Mouse (Mus musculus) liver, embryonic 14.5 days (tissue): Measurements from ENCODE around the gene Rbm4. TPM values are rescaled to one million over a fixed set of nuclear protein-coding genes. Genes with fewer than 3 reads are reported as not detected.

ENCODE experiments used
- ATAC-seq: fragments of 200-750 bp; cut with Nextera tagmentation; 2 replicates; pipeline ENCODE4 v1.8.0; 2017; ENCODE audit warnings: moderate number of reproducible peaks, mild to moderate bottlenecking, moderate library complexity; ENCODE audit not compliant: insufficient read depth
- DNase-seq, 3 experiments: peaks; one replicate each; pipeline ENCODE4 v3.0.0-alpha.2; 2012 to 2013; ENCODE audit warnings: low read depth in 3 of 3, low spot score in 3 of 3
- H3K27ac ChIP-seq: fragments of 300-500 bp; sonication (generic); 2 replicates; pipeline ENCODE4 v1.5.1; 2014; ENCODE audit warnings: moderate library complexity, mild to moderate bottlenecking, control low read depth, inconsistent platforms
- H3K27me3 ChIP-seq: fragments of 300-500 bp; sonication (generic); 2 replicates; pipeline ENCODE4 v1.6.1; 2014; ENCODE audit warnings: mild to moderate bottlenecking, low read length, moderate library complexity; ENCODE audit not compliant: control insufficient read depth, insufficient read depth
- H3K36me3 ChIP-seq: fragments of 300-500 bp; sonication (generic); replicated peaks from 2 replicates; pipeline ENCODE4 v1.6.1; 2014; ENCODE audit warnings: low read depth; ENCODE audit not compliant: control insufficient read depth, insufficient read depth
- H3K4me1 ChIP-seq, 2 experiments: fragments of 200-500 bp in 1 of 2; fragments of 300-500 bp in 1 of 2; sonication (generic) in 1 of 2; replicated peaks; 2 replicates each; pipeline ENCODE4 v1.6.1; 2012 to 2014; ENCODE audit warnings: antibody characterized with exemption in 1 of 2, inconsistent platforms in 1 of 2, low read length in 1 of 2; ENCODE audit not compliant: control insufficient read depth in 2 of 2, insufficient read depth in 2 of 2
- H3K4me2 ChIP-seq: fragments of 300-500 bp; sonication (generic); 2 replicates; pipeline ENCODE4 v1.6.1; 2014; ENCODE audit warnings: low read depth, mild to moderate bottlenecking, control low read depth, moderate library complexity
- H3K4me3 ChIP-seq, 2 experiments: fragments of 200-500 bp in 1 of 2; fragments of 300-500 bp in 1 of 2; sonication (generic) in 1 of 2; 2 replicates each; pipeline ENCODE4 v1.5.1; 2012 to 2014; ENCODE audit warnings: low read depth in 2 of 2, low read length in 2 of 2, mild to moderate bottlenecking in 2 of 2, control low read depth in 1 of 2, inconsistent platforms in 1 of 2, moderate library complexity in 1 of 2; ENCODE audit not compliant: insufficient read depth in 1 of 2
- H3K9ac ChIP-seq: fragments of 300-500 bp; sonication (generic); replicated peaks from 2 replicates; pipeline ENCODE4 v1.6.1; 2014; ENCODE audit warnings: mild to moderate bottlenecking, control low read depth, moderate library complexity
- H3K9me3 ChIP-seq: fragments of 300-500 bp; sonication (generic); 2 replicates; pipeline ENCODE4 v1.6.1; 2016; ENCODE audit warnings: low read length, mixed read lengths; ENCODE audit not compliant: control insufficient read depth
- CTCF ChIP-seq: IDR thresholded peaks from 2 replicates; pipeline ENCODE4 v1.5.1; 2016; ENCODE audit warnings: antibody characterized with exemption, low read depth, control low read depth
- EP300 ChIP-seq: IDR thresholded peaks from 2 replicates; pipeline ENCODE4 v1.6.1; 2016; ENCODE audit warnings: antibody characterized with exemption, low read depth
- WGBS: fragments of 180-500 bp; shearing (Covaris S2); extraction: QIAGEN DNeasy Blood & Tissue Kit; methylation state at CpG from one replicate; pipeline ENCODE4 v1.1.7; 2014; ENCODE audit not compliant: insufficient replicate concordance; 5-methylcytosine and 5-hydroxymethylcytosine counted together
- polyA plus RNA-seq, 2 experiments: library from polyadenylated mRNA; depleted of rRNA in 1 of 2; stranded (reverse) in 1 of 2; unstranded in 1 of 2; fragments of >200 nt; fragmentation: Nextera tagmentation in 1 of 2; extraction: Ambion mirVana in 1 of 2; gene quantifications; 2 replicates each; pipeline versions ENCODE4 v1.2.1 to v1.2.3; 2012 to 2014

Rbm4 gene
- polyA plus RNA-seq, 2 experiments = 22.1 to 27.9 TPM

GRCm38 (mm10) chr19:4737866-4738265, 55.8 kb downstream of the Rbm4 start:
- Histone ChIP-seq H3K4me1 (no peaks in the 10 kb centered on the region), H3K36me3 (no peaks in the 10 kb centered on the region), H3K27me3 (no peaks in the 10 kb centered on the region), H3K4me2 (no peak overlapping the region), H3K9me3 (no peaks in the 10 kb centered on the region), H3K27ac (no peak overlapping the region), H3K9ac (no peak overlapping the region), H3K4me3 (no peak overlapping the region)
- TF ChIP-seq EP300 (no peak), CTCF (no peak)
- DNase-seq (no peak), ATAC-seq (no peak)
- WGBS = 62% methylated on average over 13 of the region's 13 CpGs

Other genes starting within 250 kb of the Rbm4 start
- gene Lrfn4, start 178.2 kb downstream of the Rbm4 start, polyA plus RNA-seq (2012; rRNA removed) = 2.1 and 2.6 TPM in 2 replicates
- gene Lrfn4, start 178.2 kb downstream of the Rbm4 start, polyA plus RNA-seq (2014; fragmentation: Nextera tagmentation; extraction: Ambion mirVana) = 0.42 and 0.64 TPM in 2 replicates
- 20.0 and 26.7 TPM in 2 replicates for gene Rce1, start 168.3 kb downstream of the Rbm4 start, polyA plus RNA-seq (2012; rRNA removed)
- gene Rce1, start 168.3 kb downstream of the Rbm4 start, polyA plus RNA-seq (2014; fragmentation: Nextera tagmentation; extraction: Ambion mirVana) = 23.6 and 25.2 TPM in 2 replicates
- gene Gm960, start 95.2 kb downstream of the Rbm4 start, polyA plus RNA-seq (2012; rRNA removed) = 0.01 and 0.20 TPM in 2 replicates
- 0.75 TPM in 1 of 2 replicates, not detected in the other for gene Gm960, start 95.2 kb downstream of the Rbm4 start, polyA plus RNA-seq (2014; fragmentation: Nextera tagmentation; extraction: Ambion mirVana)
- gene Sptbn2, start 82.7 kb downstream of the Rbm4 start, polyA plus RNA-seq (2012; rRNA removed) = 0.04 and 0.08 TPM in 2 replicates
- gene Sptbn2, start 82.7 kb downstream of the Rbm4 start, polyA plus RNA-seq (2014; fragmentation: Nextera tagmentation; extraction: Ambion mirVana) = 0.03 and 0.15 TPM in 2 replicates
- 3.3 and 3.4 TPM in 2 replicates for gene Rbm4b, start 37.4 kb downstream of the Rbm4 start, polyA plus RNA-seq (2012; rRNA removed)
- gene Rbm4b, start 37.4 kb downstream of the Rbm4 start, polyA plus RNA-seq (2014; fragmentation: Nextera tagmentation; extraction: Ambion mirVana) = 8.4 and 9.5 TPM in 2 replicates
- 10.7 and 15.1 TPM in 2 replicates for gene Gm21992, start 17.7 kb upstream of the Rbm4 start, polyA plus RNA-seq (2012; rRNA removed)
- gene Gm21992, start 17.7 kb upstream of the Rbm4 start, polyA plus RNA-seq (2014; fragmentation: Nextera tagmentation; extraction: Ambion mirVana) = 8.6 and 9.5 TPM in 2 replicates
- gene Rbm14, start 17.7 kb upstream of the Rbm4 start, polyA plus RNA-seq (2012; rRNA removed) = 23.9 and 27.1 TPM in 2 replicates
- 30.3 and 35.7 TPM in 2 replicates for gene Rbm14, start 17.7 kb upstream of the Rbm4 start, polyA plus RNA-seq (2014; fragmentation: Nextera tagmentation; extraction: Ambion mirVana)
- gene Ccs, start 45.4 kb upstream of the Rbm4 start, polyA plus RNA-seq (2012; rRNA removed) = 24.0 and 38.1 TPM in 2 replicates
- gene Ccs, start 45.4 kb upstream of the Rbm4 start, polyA plus RNA-seq (2014; fragmentation: Nextera tagmentation; extraction: Ambion mirVana) = 35.4 and 41.2 TPM in 2 replicates
- 0.01 and 0.02 TPM in 2 replicates for gene Ccdc87, start 45.5 kb upstream of the Rbm4 start, polyA plus RNA-seq (2012; rRNA removed)
- gene Ccdc87, start 45.5 kb upstream of the Rbm4 start, polyA plus RNA-seq (2014; fragmentation: Nextera tagmentation; extraction: Ambion mirVana) = not detected in 2 replicates
- gene Ctsf, start 61.2 kb upstream of the Rbm4 start, polyA plus RNA-seq (2012; rRNA removed) = 18.5 and 20.8 TPM in 2 replicates
- 30.6 and 32.8 TPM in 2 replicates for gene Ctsf, start 61.2 kb upstream of the Rbm4 start, polyA plus RNA-seq (2014; fragmentation: Nextera tagmentation; extraction: Ambion mirVana)
- gene Actn3, start 84.0 kb upstream of the Rbm4 start, polyA plus RNA-seq (2012; rRNA removed) = 0.18 and 0.33 TPM in 2 replicates
- 0.28 TPM in 2 replicates for gene Actn3, start 84.0 kb upstream of the Rbm4 start, polyA plus RNA-seq (2014; fragmentation: Nextera tagmentation; extraction: Ambion mirVana)
- gene Zdhhc24, start 84.8 kb upstream of the Rbm4 start, polyA plus RNA-seq (2012; rRNA removed) = 16.5 and 17.2 TPM in 2 replicates
- 6.8 and 6.9 TPM in 2 replicates for gene Zdhhc24, start 84.8 kb upstream of the Rbm4 start, polyA plus RNA-seq (2014; fragmentation: Nextera tagmentation; extraction: Ambion mirVana)
- 1.2 TPM in 2 replicates for gene Bbs1, start 112.7 kb upstream of the Rbm4 start, polyA plus RNA-seq (2012; rRNA removed)
- 0.27 and 0.82 TPM in 2 replicates for gene Bbs1, start 112.7 kb upstream of the Rbm4 start, polyA plus RNA-seq (2014; fragmentation: Nextera tagmentation; extraction: Ambion mirVana)
- gene Dpp3, start 134.4 kb upstream of the Rbm4 start, polyA plus RNA-seq (2012; rRNA removed) = 22.4 and 28.0 TPM in 2 replicates
- gene Dpp3, start 134.4 kb upstream of the Rbm4 start, polyA plus RNA-seq (2014; fragmentation: Nextera tagmentation; extraction: Ambion mirVana) = 37.0 and 39.9 TPM in 2 replicates
- gene Peli3, start 149.2 kb upstream of the Rbm4 start, polyA plus RNA-seq (2012; rRNA removed) = 0.03 and 0.06 TPM in 2 replicates
- gene Peli3, start 149.2 kb upstream of the Rbm4 start, polyA plus RNA-seq (2014; fragmentation: Nextera tagmentation; extraction: Ambion mirVana) = 0.24 TPM in 1 of 2 replicates, not detected in the other
- gene Mrpl11, start 168.2 kb upstream of the Rbm4 start, polyA plus RNA-seq (2012; rRNA removed) = 17.8 and 31.8 TPM in 2 replicates
- 64.7 and 66.2 TPM in 2 replicates for gene Mrpl11, start 168.2 kb upstream of the Rbm4 start, polyA plus RNA-seq (2014; fragmentation: Nextera tagmentation; extraction: Ambion mirVana)
- gene Npas4, start 196.4 kb upstream of the Rbm4 start, polyA plus RNA-seq (2012; rRNA removed) = 0.11 and 0.12 TPM in 2 replicates
- not detected in 2 replicates for gene Npas4, start 196.4 kb upstream of the Rbm4 start, polyA plus RNA-seq (2014; fragmentation: Nextera tagmentation; extraction: Ambion mirVana)
- 2.5 and 3.8 TPM in 2 replicates for gene Slc29a2, start 230.0 kb upstream of the Rbm4 start, polyA plus RNA-seq (2012; rRNA removed)
- gene Slc29a2, start 230.0 kb upstream of the Rbm4 start, polyA plus RNA-seq (2014; fragmentation: Nextera tagmentation; extraction: Ambion mirVana) = 0.76 and 0.96 TPM in 2 replicates
- gene B4gat1, start 244.9 kb upstream of the Rbm4 start, polyA plus RNA-seq (2012; rRNA removed) = 3.4 and 4.2 TPM in 2 replicates
- gene B4gat1, start 244.9 kb upstream of the Rbm4 start, polyA plus RNA-seq (2014; fragmentation: Nextera tagmentation; extraction: Ambion mirVana) = 6.5 TPM in 2 replicates
- gene AC124502.3, start 245.0 kb upstream of the Rbm4 start, polyA plus RNA-seq (2012; rRNA removed) = 0.19 and 0.29 TPM in 2 replicates
- gene AC124502.3, start 245.0 kb upstream of the Rbm4 start, polyA plus RNA-seq (2014; fragmentation: Nextera tagmentation; extraction: Ambion mirVana) = 0.13 and 0.59 TPM in 2 replicates
- 17.3 and 19.9 TPM in 2 replicates for gene Brms1, start 247.5 kb upstream of the Rbm4 start, polyA plus RNA-seq (2012; rRNA removed)
- 24.5 and 26.4 TPM in 2 replicates for gene Brms1, start 247.5 kb upstream of the Rbm4 start, polyA plus RNA-seq (2014; fragmentation: Nextera tagmentation; extraction: Ambion mirVana)